14 mouse cellular contexts compared by ENCODE assay signal in the genomic region with DNA sequence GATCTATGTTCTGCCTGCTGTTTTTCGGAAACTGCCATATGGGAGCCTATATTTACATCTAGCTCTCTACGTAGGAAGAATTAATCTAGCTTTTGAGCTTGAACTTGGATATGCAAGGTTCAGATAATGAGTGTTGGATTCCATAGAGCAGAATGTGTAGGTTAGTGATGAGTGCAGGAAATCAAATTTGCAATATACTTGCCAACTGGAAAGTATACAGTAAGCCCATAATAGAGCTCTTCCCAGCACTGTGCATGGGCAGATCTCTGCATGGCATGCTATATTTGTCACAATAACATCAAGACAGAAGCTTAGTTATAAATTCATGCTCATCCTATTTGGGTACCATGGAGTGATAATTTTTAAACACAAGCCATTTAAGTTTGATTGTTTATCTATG.
"Had no signal": no experiment of that assay in that cellular context is flagged by ENCODE, and none has a peak within 500 bp of the region (broad histone marks: within the 10 kb centered on the region; RNA-seq: fewer than 3 reads in every experiment).

No protein-coding gene starts in this region.

- DNase-seq: kidney, adult 11 months; kidney, adult 8-10 months; kidney, postnatal 10 days; kidney, postnatal 36 days; layer of hippocampus, postnatal 36 days; liver, embryonic 13.5 days; lung, adult 2 months; lung, postnatal 14 days; lung, postnatal 4 days; midbrain, embryonic 14.5 days; thymus, postnatal 36 days had no signal

- H3K9me3 ChIP-seq: kidney, embryonic 15.5 days; liver, embryonic 13.5 days had no signal

- H3K27me3 ChIP-seq: kidney, embryonic 15.5 days; liver, embryonic 13.5 days had no signal

- H3K9ac ChIP-seq: kidney, embryonic 15.5 days; liver, embryonic 13.5 days had no signal

- H3K4me1 ChIP-seq: kidney, embryonic 15.5 days; liver, embryonic 13.5 days had no signal

- H3K36me3 ChIP-seq: kidney, embryonic 15.5 days; liver, embryonic 13.5 days had no signal

- H3K27ac ChIP-seq: kidney, embryonic 15.5 days; liver, embryonic 13.5 days; stomach, postnatal 0 days had no signal

- H3K4me3 ChIP-seq: kidney, embryonic 15.5 days; liver, embryonic 13.5 days had no signal

- H3K4me2 ChIP-seq: kidney, embryonic 15.5 days; liver, embryonic 13.5 days; midbrain, embryonic 11.5 days had no signal
